Mouse (Mus musculus) liver, adult 2 months (tissue): ENCODE measurements around the gene Rab12.

Experiments
- CTCF ChIP-seq: fragments of 200-500 bp; IDR thresholded peaks from 2 replicates; pipeline ENCODE4 v1.5.1; 2011; ENCODE audit warnings: low read depth, low read length, control low read depth
- POLR2A ChIP-seq: fragments of 200-500 bp; IDR thresholded peaks from 2 replicates; pipeline ENCODE4 v1.6.1; 2011; ENCODE audit warnings: low read length, control low read depth; ENCODE audit not compliant: insufficient read depth; ENCODE audit errors: extremely low read depth

GRCm38 (mm10) chr17:66512202-66512956 lies 7.2 kb downstream of the Rab12 start:
- TF ChIP-seq POLR2A, result no peak
- no peak for TF ChIP-seq CTCF
